Mouse (Mus musculus) brain, embryonic 14.5 days (tissue): ENCODE measurements around the gene Fads3.

ENCODE experiments used
- CTCF ChIP-seq: fragments of 200-500 bp; IDR thresholded peaks from 2 replicates; pipeline ENCODE4 v1.5.1; 2012; ENCODE audit warnings: inconsistent platforms, mild to moderate bottlenecking, moderate library complexity, borderline replicate concordance; ENCODE audit not compliant: insufficient read depth, insufficient read length; ENCODE audit errors: extremely low read depth
- POLR2A ChIP-seq: fragments of 200-500 bp; IDR thresholded peaks from 2 replicates; pipeline ENCODE4 v1.6.1; 2012; ENCODE audit warnings: mild to moderate bottlenecking, inconsistent platforms, borderline replicate concordance; ENCODE audit not compliant: poor library complexity, insufficient read depth, insufficient read length, severe bottlenecking; ENCODE audit errors: extremely low read depth

- TF ChIP-seq CTCF (no peak), POLR2A (no peak)
These were observed 20.3 kb downstream of the Fads3 start for GRCm38 (mm10) chr19:10061624-10062023.
